Mouse (Mus musculus): ENCODE results near the gene Epha2.

DNA sequence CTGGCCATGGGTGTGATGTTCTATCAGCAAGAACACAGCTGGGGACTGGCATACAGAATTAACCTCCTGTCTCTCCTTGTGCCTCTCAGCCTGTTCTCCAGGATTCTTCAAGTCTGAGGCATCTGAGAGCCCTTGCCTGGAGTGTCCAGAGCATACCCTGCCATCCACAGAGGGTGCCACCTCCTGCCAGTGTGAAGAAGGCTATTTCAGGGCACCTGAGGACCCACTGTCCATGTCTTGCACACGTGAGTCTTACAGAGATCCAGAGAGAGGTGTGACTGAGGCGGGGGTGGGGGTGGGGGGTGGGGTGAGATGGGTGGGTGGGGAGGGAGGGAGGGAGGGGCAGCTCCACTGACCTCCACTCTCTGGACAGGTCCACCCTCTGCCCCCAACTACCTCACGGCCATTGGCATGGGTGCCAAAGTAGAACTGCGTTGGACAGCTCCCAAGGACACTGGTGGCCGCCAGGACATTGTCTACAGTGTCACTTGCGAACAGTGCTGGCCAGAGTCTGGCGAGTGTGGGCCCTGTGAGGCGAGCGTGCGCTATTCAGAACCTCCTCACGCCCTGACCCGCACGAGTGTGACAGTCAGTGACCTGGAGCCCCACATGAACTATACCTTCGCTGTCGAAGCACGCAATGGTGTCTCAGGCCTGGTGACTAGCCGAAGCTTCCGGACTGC, 15.6 kb downstream of the Epha2 start:
- TF ChIP-seq CTCF (IDR thresholded peaks at IDR 0.05; ENCODE audit: control insufficient read depth, insufficient read depth, insufficient read length), result no peak
- TF ChIP-seq MYOG (IDR thresholded peaks at IDR 0.05; ENCODE audit: control insufficient read depth, extremely low read depth, insufficient read length), result no peak
- no peak for TF ChIP-seq CEBPB (IDR thresholded peaks at IDR 0.05; ENCODE audit: low read depth)
- no peak for TF ChIP-seq USF1 (IDR thresholded peaks at IDR 0.05; ENCODE audit: low read depth)

Data from C2C12 (cell line).